Mouse (Mus musculus) frontal cortex, adult (tissue): Measurements from ENCODE around the gene Defb25.

Source experiments
- ATAC-seq: cut with Nextera tagmentation; 2 replicates; pipeline ENCODE4 v1.9.2; 2017; ENCODE audit warnings: mild to moderate bottlenecking, moderate library complexity, mixed read lengths; ENCODE audit not compliant: low TSS enrichment

The Defb25 gene

DNA sequence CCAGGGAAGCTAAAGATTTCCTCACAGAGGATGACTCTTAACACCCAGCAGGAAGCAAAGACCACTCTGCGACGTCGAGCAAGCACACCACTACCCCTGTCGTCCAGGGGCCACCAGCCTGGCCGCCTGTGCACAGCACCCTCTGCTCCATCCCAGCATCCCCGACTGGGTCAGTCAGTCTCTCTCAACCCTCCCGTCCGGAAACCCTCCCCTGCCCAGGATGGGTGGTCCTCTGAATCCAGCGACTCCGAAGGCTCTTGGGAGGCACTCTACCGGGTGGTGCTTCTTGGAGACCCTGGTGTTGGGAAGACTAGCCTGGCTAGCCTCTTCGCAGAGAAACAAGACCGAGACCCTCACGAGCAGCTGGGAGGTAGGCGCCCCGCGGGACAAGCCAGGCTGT is 5.2 kb upstream of the Defb25 start:
- no peak for ATAC-seq

GRCm38 (mm10) chr2:152626774-152627591 is 4.1 kb upstream of the Defb25 start, which contains the start of gene Rem1:
Rem1 (plus strand) TSS chr2:152626951.
- ATAC-seq, result no peak

GRCm38 (mm10) chr2:152625256-152625655 is 2.4 kb upstream of the Defb25 start:
- no peak for ATAC-seq

GRCm38 (mm10) chr2:152624566-152624965 is 1.7 kb upstream of the Defb25 start:
- no peak for ATAC-seq

- ATAC-seq, result no peak
Measured at GRCm38 (mm10) chr2:152622151-152622550, 702 bp downstream of the Defb25 start.

DNA sequence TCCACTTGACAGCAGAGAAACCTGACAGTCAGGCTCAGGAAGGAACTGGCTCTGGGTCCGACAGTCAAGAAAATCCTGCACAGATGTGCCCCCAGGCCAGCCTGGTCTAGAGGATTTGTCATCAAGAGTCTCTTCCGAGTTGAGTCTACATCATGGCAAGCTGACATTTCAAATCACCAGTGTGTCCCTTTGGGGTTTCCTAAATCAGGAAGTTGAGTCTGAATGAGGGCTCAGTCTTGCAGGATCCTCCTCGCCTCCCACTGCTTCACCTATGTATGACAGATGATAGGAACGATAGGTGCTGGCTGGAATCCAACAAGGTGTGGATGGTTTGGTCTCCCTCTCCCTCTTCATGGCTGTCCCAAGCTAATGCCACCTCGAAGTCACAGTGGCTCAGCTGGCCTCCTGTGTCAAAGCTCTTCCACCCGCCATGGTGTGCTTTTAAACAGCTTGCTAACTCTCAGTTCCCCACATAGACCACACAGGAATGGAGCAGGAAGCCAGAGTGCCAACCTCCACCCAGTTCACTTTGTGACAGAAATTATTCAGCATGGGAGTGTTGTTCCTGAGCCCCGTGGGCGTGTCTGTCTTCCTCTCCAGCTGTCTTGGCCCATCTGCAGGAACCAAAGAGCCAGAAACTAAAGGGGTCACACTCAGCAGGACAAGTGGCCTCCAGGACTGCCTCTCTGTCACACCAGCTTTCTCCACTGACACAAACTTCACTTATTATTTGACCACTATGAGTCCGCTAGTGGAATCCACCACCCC is 2.3 kb downstream of the Defb25 start:
- ATAC-seq, result peak; percentile 50; the same call in 1 of the 2 replicates

- ATAC-seq, result no peak
Measured at GRCm38 (mm10) chr2:152617374-152617773, 5.5 kb downstream of the Defb25 start.

GRCm38 (mm10) chr2:152616470-152616869 is 6.4 kb downstream of the Defb25 start:
- ATAC-seq, result no peak

DNA sequence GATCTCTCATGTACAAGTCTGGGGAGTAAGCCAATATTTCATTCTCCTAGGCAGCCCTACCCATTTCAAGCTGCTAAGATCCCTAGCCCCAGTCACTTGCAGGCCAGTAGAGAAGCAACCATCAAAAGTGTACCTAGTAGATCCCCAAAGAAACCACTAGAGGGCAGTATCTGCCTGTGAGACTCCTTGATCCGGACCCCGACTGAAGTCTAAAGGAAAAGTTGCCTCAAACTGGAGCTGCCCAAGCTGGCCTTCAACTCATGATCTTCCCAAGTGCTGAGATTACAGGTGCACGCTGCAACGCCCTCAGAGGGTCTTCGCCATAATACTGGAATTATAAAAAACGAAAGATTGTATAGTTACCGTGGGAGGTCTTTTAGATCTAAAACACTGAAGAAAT is 7.3 kb downstream of the Defb25 start:
- ATAC-seq, result peak; percentile 88

DNA sequence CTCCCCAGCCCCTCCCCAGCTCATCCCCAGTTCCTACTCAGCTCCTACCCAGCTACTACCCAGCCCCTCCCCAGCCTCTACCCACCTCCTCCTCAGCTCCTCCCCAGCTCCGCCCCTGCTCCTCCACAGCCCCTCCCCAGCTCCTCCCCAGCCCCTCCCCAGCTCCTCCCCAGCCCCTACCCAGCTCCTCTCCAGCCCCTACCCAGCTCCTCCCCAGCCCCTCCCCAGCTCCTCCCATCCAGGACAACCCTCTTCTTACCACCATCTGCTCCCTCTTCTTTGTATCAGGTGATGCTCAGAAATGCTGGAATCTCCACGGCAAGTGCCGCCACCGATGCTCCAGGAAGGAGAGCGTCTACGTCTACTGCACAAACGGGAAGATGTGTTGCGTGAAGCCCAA is 10.7 kb downstream of the Defb25 start:
- ATAC-seq, result peak; percentile 50

DNA sequence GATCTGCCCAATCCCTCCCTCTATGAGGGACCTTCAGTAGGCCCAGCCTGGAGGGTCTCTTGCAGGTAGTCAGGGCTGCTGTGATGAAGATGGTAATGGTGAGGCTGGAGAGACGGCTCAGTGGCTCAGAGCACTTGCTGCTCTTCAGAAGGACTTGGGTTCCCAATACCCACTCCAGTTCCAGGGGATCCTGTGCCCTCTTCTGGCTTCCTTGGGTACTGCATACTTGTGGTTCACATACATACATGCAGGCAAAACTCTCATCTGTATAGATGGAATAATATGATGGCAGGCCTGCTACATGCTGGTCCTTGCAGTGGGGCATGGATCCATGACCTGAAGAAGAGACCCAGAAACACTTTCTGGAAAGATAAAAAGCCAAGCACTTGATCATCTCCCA is 14.1 kb downstream of the Defb25 start:
- no peak for ATAC-seq

- no peak for ATAC-seq
Measured at GRCm38 (mm10) chr2:152607746-152608145, 15.1 kb downstream of the Defb25 start.

DNA sequence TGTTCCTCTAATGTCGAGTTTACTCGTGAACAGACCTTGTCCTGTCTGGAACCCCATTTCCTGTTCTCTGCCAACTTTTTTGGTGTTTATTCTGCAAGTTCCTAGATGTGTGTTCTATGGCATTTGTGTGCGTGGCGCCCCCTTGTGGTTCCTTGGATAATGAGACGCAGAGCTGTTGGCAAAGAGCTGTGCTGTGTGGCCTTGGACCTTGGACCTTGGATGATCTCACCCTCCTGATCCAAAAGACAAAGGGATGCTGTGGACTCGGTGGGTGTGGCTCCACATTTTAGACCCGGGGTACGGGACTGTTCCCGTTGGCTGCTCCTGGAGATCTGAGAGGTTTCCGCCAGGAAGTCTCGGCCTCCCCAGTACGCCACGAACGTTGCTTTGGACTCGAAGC is 18.8 kb downstream of the Defb25 start, which contains the start of gene Defb36:
Gene Defb36 (plus strand): TSS at position 271 of the 400 bp plus-strand sequence.
- no peak for ATAC-seq

GRCm38 (mm10) chr2:152601275-152601960 is 21.4 kb downstream of the Defb25 start:
- no peak for ATAC-seq

DNA sequence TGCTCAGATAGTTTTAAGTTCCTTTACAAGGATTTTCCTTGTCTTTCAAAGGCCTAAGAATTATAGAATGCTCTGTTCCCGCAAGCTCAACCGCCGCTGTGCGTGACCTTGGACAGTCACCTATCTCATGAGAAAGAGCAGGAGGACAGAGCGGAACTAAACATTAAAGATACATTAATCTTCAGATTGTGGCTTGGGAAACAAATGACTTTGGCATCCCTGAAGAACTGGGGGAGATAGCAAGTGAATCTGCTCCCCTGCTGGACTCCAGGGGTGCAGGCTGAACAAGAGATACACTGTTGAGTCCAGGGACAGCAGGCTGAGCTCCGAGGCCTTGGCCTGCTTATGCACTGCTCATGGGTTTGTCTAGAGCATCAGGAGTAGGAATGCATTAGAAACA is 22.8 kb downstream of the Defb25 start:
- ATAC-seq, result no peak

GRCm38 (mm10) chr2:152599299-152599698 is 23.6 kb downstream of the Defb25 start, which contains the start of gene Defb45:
Defb45 (minus strand) TSS chr2:152599399.
- ATAC-seq, result no peak

GRCm38 (mm10) chr2:152589021-152589420 is 33.8 kb downstream of the Defb25 start:
- ATAC-seq, result no peak

DNA sequence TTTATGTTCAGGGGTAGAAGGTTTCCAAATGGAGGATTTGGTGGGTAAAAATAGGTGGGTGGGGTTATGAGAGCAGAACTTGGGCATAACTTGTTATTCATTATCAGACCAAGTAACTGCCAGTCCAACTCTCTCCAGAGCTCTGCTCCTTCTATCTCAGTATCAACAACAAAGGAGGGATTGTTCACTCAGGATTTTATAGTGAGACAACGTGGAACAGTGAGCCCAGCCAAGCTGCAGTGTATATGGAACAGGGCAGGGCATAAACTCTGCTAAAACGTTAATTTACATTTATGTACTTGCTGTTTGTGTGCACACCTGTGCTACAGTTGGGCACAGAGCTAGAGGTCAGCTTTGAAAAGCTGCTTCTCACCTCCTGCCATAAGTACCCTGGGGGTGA is 34.4 kb downstream of the Defb25 start:
- no peak for ATAC-seq

- ATAC-seq, result peak; percentile 47; the same call in 1 of the 2 replicates
Measured at GRCm38 (mm10) chr2:152586926-152587560, 35.8 kb downstream of the Defb25 start.

DNA sequence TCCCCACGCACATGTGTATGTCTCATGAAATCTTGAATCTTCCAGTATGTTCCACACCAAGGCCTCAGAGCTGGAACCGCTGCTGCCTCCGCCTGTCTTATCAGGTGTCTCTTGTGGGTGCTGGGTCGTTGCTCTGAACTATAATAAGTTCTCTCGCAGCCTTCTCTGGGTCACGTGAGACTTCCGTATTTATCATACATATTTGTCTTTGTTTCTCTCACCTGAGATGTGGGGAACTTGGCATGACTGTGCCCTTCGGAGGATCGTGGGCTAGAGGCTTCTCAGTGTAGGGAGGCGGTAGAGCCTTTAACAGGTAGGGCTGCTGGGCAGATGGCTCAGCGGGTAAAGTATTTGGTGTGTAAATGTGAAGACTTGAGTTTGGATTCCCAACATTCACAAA is 42.2 kb downstream of the Defb25 start:
- no peak for ATAC-seq

- ATAC-seq, result no peak
Measured at GRCm38 (mm10) chr2:152580107-152580506, 42.7 kb downstream of the Defb25 start, which contains the start of gene Defb19. Defb19 (minus strand) TSS chr2:152580312.

DNA sequence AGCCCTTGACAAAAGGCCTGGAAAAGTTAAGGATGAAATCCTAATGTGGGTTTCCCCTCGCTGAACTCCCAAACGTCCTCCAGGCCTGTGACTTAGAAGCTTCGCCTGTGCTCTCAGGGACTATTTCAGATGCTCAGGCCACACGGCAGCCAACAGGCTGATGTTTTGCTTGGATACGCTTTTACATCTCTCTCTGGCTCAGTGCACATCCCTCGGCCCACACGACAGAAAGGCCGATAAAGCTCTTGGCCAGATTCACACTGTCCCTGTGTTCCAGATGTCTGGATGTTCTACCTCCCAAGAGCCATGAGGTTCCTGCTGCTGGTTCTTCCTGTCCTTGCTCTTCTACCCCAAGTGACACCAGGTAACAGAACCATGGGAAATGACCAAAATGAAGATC is 49.4 kb downstream of the Defb25 start:
- ATAC-seq, result no peak
